Mouse (Mus musculus): Measurements from ENCODE around the gene Pogk. TPM values are rescaled to one million over a fixed set of nuclear protein-coding genes. Genes with fewer than 3 reads are reported as not detected.
A peak's percentile ranks its signal among the peaks of the same experiment; 100 is the strongest.

Gene Pogk
- polyA plus RNA-seq (2012; rRNA removed): 26.2 TPM in 2 replicates

- peak within 1 kb of the TSS; percentile 85 for H3K27ac ChIP-seq (ENCODE audit: insufficient read depth, low read length)
Observed at GRCm38 (mm10) chr1:166409701-166410220, at the start of gene Pogk. Gene Pogk, minus strand, starts transcription at chr1:166409863.

GRCm38 (mm10) chr1:166441992-166442391 is 32.3 kb upstream of the Pogk start:
- Histone ChIP-seq H3K4me3 (ENCODE audit: insufficient read depth, low read length) (no peak overlapping the region), H3K27ac (ENCODE audit: insufficient read depth, low read length) (no peak overlapping the region), H3K4me1 (ENCODE audit: control insufficient read depth, insufficient read depth, low read length) (no peaks in the 10 kb centered on the region)
- TF ChIP-seq CTCF (IDR thresholded peaks at IDR 0.05; ENCODE audit: extremely low read depth, insufficient read depth, low read length): no peak
- TF ChIP-seq POLR2A (IDR thresholded peaks at IDR 0.05; ENCODE audit: extremely low read depth, insufficient read depth, low read length): no peak

More at GRCm38 (mm10) chr1:166409701-166410220, at the start of gene Pogk:
- no peak for TF ChIP-seq CTCF (IDR thresholded peaks at IDR 0.05; ENCODE audit: extremely low read depth, insufficient read depth, low read length)
- no peak; the same call in 1 of the 2 replicates for TF ChIP-seq POLR2A (IDR thresholded peaks at IDR 0.05; ENCODE audit: extremely low read depth, insufficient read depth, low read length)
- Histone ChIP-seq H3K4me3 (ENCODE audit: insufficient read depth, low read length) (peak within 1 kb of the TSS; percentile 68), H3K4me1 (ENCODE audit: control insufficient read depth, insufficient read depth, low read length) (no peaks in the 10 kb centered on the region)

- Histone ChIP-seq H3K4me3 (ENCODE audit: insufficient read depth, low read length) (no peak overlapping the region), H3K4me1 (ENCODE audit: control insufficient read depth, insufficient read depth, low read length) (no peaks in the 10 kb centered on the region), H3K27ac (ENCODE audit: insufficient read depth, low read length) (no peak overlapping the region)
- no peak for TF ChIP-seq CTCF (IDR thresholded peaks at IDR 0.05; ENCODE audit: extremely low read depth, insufficient read depth, low read length)
Observed at GRCm38 (mm10) chr1:166439426-166439825, 29.8 kb upstream of the Pogk start.

GRCm38 (mm10) chr1:166429809-166430431 is 20.3 kb upstream of the Pogk start:
- Histone ChIP-seq H3K27ac (ENCODE audit: insufficient read depth, low read length) (no peak overlapping the region), H3K4me3 (ENCODE audit: insufficient read depth, low read length) (peak overlapping the region; percentile 8; the same call in 1 of the 2 replicates), H3K4me1 (ENCODE audit: control insufficient read depth, insufficient read depth, low read length) (peaks cover 3% of the 10 kb centered on the region; the same call in 1 of the 2 replicates)
- TF ChIP-seq POLR2A (IDR thresholded peaks at IDR 0.05; ENCODE audit: extremely low read depth, insufficient read depth, low read length): no peak
- no peak for TF ChIP-seq CTCF (IDR thresholded peaks at IDR 0.05; ENCODE audit: extremely low read depth, insufficient read depth, low read length)

DNA sequence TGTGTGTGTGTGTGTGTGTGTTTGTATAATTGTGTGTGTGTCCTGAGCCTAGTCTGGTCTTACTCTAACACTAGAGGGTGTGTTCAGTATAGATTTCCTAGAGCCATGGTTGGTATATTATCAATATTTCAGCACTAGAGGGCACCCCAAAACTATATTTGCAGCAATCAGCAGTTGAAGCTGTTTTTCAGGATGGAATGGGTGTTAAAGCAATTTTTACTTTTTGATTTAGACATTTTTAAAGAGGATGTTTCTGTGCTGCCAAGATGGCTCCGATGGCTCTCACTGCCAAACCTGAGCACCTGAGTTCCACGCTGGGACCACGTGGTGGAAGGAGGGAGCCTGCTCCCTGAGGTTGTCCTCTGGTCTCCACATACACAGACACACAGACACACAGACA is 19.4 kb upstream of the Pogk start:
- no peak overlapping the region for H3K27ac ChIP-seq (ENCODE audit: insufficient read depth, low read length)
- TF ChIP-seq CTCF (IDR thresholded peaks at IDR 0.05; ENCODE audit: extremely low read depth, insufficient read depth, low read length): 0 out of 2 replicates have a peak, but pooled peaks have one; percentile 8
- TF ChIP-seq POLR2A (IDR thresholded peaks at IDR 0.05; ENCODE audit: extremely low read depth, insufficient read depth, low read length): no peak
- no peak overlapping the region for H3K4me3 ChIP-seq (ENCODE audit: insufficient read depth, low read length)
- H3K4me1 ChIP-seq (ENCODE audit: control insufficient read depth, insufficient read depth, low read length): peaks cover 3% of the 10 kb centered on the region; the same call in 1 of the 2 replicates

GRCm38 (mm10) chr1:166412266-166412665 is 2.6 kb upstream of the Pogk start:
- H3K27ac ChIP-seq (ENCODE audit: insufficient read depth, low read length): no peak overlapping the region
- H3K4me3 ChIP-seq (ENCODE audit: insufficient read depth, low read length): no peak overlapping the region
- TF ChIP-seq POLR2A (IDR thresholded peaks at IDR 0.05; ENCODE audit: extremely low read depth, insufficient read depth, low read length): no peak
- no peak for TF ChIP-seq CTCF (IDR thresholded peaks at IDR 0.05; ENCODE audit: extremely low read depth, insufficient read depth, low read length)
- no peaks in the 10 kb centered on the region for H3K4me1 ChIP-seq (ENCODE audit: control insufficient read depth, insufficient read depth, low read length)

DNA sequence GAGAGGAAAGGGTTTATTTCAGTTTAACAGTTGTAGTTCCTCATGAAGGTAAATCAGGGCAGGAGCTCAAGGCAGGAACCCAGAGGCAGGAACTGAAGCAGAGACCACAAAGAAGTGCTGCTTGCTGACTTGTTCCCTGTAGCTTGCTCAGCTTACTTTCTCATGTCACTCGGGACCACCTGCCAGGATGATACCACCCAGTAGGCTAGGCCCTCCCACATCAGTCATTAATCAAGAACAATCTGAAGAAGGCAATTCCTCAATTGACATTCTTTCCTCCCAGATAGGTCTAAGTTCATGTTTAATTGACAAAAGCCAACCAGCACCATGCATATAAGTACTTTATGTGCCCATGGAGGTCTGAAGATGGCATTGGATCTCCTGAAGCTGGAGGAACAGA is 1.9 kb upstream of the Pogk start:
- Histone ChIP-seq H3K27ac (ENCODE audit: insufficient read depth, low read length) (no peak overlapping the region), H3K4me1 (ENCODE audit: control insufficient read depth, insufficient read depth, low read length) (no peaks in the 10 kb centered on the region), H3K4me3 (ENCODE audit: insufficient read depth, low read length) (no peak overlapping the region)
- no peak for TF ChIP-seq CTCF (IDR thresholded peaks at IDR 0.05; ENCODE audit: extremely low read depth, insufficient read depth, low read length)
- no peak for TF ChIP-seq POLR2A (IDR thresholded peaks at IDR 0.05; ENCODE audit: extremely low read depth, insufficient read depth, low read length)

DNA sequence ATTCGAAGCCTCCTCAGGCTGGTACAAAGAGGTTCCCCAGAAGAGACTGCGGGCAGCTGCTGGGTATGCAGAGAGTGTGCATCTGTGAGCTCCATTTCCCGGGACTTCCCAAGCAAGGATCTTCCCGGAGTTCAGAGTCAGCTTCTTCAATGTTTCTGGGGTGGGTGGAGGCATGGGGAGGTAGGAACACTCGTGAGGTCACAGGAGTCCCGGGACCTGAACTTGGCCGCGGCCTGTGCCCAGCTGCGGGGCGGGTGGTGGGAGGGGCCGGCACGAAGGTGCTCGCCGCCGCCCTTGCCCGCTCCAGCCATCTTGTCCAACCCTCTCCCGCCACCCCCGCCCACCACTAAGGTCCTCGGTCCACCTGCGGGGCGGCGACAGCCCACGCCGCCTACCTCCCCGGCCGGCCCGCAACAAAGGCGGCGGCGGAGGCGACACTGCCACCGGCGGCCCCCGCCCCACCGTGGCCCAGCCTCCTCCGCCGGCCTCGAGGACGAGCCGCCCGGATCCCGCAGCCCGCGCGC is 424 bp downstream of the Pogk start:
- Histone ChIP-seq H3K4me1 (ENCODE audit: control insufficient read depth, insufficient read depth, low read length) (no peaks in the 10 kb centered on the region), H3K4me3 (ENCODE audit: insufficient read depth, low read length) (peak overlapping the region; percentile 68), H3K27ac (ENCODE audit: insufficient read depth, low read length) (peak overlapping the region; percentile 30; the same call in 1 of the 2 replicates)
- TF ChIP-seq CTCF (IDR thresholded peaks at IDR 0.05; ENCODE audit: extremely low read depth, insufficient read depth, low read length) (no peak), POLR2A (IDR thresholded peaks at IDR 0.05; ENCODE audit: extremely low read depth, insufficient read depth, low read length) (no peak)

DNA sequence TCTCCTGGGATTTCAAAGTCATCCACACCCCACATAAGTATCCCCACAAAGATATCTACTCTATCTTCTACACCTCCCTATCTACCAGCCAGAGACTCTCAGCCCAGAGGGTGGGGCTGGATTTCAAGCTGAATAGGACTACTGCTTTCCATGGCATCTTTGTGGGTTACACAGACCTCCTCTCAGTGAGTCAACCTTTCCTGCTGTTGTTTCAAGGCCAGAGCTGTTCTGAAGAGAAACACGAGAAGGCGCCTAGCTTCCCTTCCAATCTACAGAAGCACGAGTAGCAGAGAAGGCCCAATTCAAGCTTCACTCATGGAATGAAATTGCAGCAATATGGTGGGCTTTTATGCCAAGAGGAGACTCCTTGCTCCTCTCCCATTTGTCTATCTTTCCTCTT is 5.8 kb downstream of the Pogk start:
- no peak for TF ChIP-seq CTCF (IDR thresholded peaks at IDR 0.05; ENCODE audit: extremely low read depth, insufficient read depth, low read length)
- TF ChIP-seq POLR2A (IDR thresholded peaks at IDR 0.05; ENCODE audit: extremely low read depth, insufficient read depth, low read length): no peak
- Histone ChIP-seq H3K27ac (ENCODE audit: insufficient read depth, low read length) (no peak overlapping the region), H3K4me1 (ENCODE audit: control insufficient read depth, insufficient read depth, low read length) (0 out of 2 replicates have a peak, but pooled peaks cover 1% of the 10 kb centered on the region), H3K4me3 (ENCODE audit: insufficient read depth, low read length) (no peak overlapping the region)

GRCm38 (mm10) chr1:166402003-166402402 is 7.7 kb downstream of the Pogk start:
- 0 out of 2 replicates have a peak, but pooled peaks cover 1% of the 10 kb centered on the region for H3K4me1 ChIP-seq (ENCODE audit: control insufficient read depth, insufficient read depth, low read length)
- no peak overlapping the region for H3K27ac ChIP-seq (ENCODE audit: insufficient read depth, low read length)
- TF ChIP-seq CTCF (IDR thresholded peaks at IDR 0.05; ENCODE audit: extremely low read depth, insufficient read depth, low read length) (no peak), POLR2A (IDR thresholded peaks at IDR 0.05; ENCODE audit: extremely low read depth, insufficient read depth, low read length) (no peak)
- no peak overlapping the region for H3K4me3 ChIP-seq (ENCODE audit: insufficient read depth, low read length)
